Mouse (Mus musculus) lung, postnatal 0 days (tissue): ENCODE data around the gene Cep112.
A peak's percentile ranks its signal among the peaks of the same experiment; 100 is the strongest.

Source experiments
- CTCF ChIP-seq: IDR thresholded peaks from 2 replicates; pipeline ENCODE4 v1.5.1; 2016; ENCODE audit warnings: antibody characterized with exemption, mild to moderate bottlenecking
- EP300 ChIP-seq: IDR thresholded peaks from 2 replicates; pipeline ENCODE4 v1.6.1; 2016; ENCODE audit warnings: antibody characterized with exemption, mild to moderate bottlenecking, control low read depth

DNA sequence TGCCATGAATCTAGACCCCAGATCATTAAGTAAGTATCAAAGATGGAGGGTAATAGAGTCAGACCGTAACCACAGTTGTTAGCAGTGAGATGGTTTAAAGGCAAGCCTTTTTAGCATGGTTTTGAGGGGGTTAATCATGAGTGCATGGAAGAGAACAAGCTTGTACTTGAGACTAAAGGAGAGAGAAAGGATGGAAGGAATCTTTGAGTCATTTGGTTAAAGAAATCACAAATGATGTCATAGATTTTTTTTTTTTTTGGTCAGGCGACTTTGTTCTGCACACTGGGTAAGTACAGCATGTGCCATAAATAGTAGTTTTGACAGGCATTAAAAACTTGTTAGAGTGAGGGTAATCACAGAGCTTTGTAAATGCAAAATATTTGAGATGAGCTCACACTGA lies 212.8 kb downstream of the Cep112 start:
- TF ChIP-seq EP300 = peak; percentile 59
- TF ChIP-seq CTCF = no peak
